Mouse (Mus musculus) erythroblast, embryonic 14.5 days (primary cell): ENCODE results near the gene Prss56.

Experiments used
- GATA1 ChIP-seq: IDR thresholded peaks from 2 replicates; pipeline ENCODE4 v1.6.1; 2012; ENCODE audit warnings: low read length, inconsistent platforms, mixed read lengths
- TAL1 ChIP-seq: IDR thresholded peaks from 3 replicates; pipeline ENCODE4 v1.6.1; 2012; ENCODE audit warnings: low read length, inconsistent platforms, mixed read lengths

DNA sequence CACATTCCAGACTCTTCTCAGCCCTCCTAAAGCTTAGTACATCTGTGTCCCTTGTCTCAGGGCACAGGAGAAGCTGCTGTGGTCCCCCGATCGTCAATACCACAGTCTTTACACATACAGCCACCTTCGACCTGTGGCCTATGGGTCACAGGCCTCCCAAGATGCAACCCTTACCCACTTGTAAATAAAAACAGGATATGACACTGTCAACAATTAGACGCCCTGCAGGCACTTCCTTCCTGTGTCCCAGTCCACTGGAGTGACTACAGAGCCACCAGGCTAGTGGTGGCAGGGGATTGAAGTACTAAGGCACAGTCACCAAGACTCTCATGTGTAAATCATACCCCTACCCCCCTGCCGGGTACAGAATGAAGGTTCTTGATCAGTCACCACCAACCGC lies 21.9 kb downstream of the Prss56 start:
- TF ChIP-seq GATA1: no peak
- TF ChIP-seq TAL1: no peak
